Mouse (Mus musculus) B cell, adult 62 days (primary cell): ENCODE measurements around the gene Tspan8. TPM values are rescaled to one million over a fixed set of nuclear protein-coding genes. Genes with fewer than 3 reads are reported as not detected.

Experiments used
- total RNA-seq: library from RNA; stranded (reverse); gene quantifications from 4 replicates; pipeline ENCODE4 v1.2.4, GENCODE M21; 2023

The Tspan8 gene
- total RNA-seq = 5.2 to 7.1 TPM (median 6.5 TPM) in 4 replicates

DNA sequence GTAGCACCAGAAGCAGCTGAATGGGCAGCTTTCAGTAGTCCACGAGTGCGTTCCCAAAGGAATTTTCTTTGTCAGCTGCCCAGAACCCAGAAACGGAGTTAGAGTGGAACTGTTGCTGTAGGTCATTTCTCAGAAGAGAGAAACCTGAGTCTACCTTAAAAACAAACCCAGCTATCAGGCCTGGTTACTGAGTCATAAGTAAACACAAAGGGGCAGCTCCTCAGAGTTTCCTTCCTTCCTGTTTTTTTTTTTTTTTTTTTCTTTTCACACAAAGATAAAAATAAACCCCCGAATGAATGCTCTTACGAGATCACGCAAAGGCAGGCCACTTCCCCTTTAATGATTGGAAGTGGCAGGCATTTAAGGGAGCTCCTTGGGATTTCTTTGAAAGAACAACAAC is at the start of gene Tspan8:
Gene Tspan8 (plus strand): TSS at position 322 of the 400 bp plus-strand sequence.

Other genes with a start within 250 kb of the Tspan8 start
- gene A930009A15Rik, start 246.8 kb upstream of the Tspan8 start, total RNA-seq = not detected in 4 replicates
- gene Lgr5, start 229.1 kb upstream of the Tspan8 start, total RNA-seq = 0.63 to 1.8 TPM (median 0.75 TPM) in 4 replicates
- not detected in 4 replicates for gene Ptprr, start 201.4 kb downstream of the Tspan8 start, total RNA-seq